Mouse (Mus musculus): ENCODE results near the gene Dhx40.
"Not testable (repeated sequence)": the region's sequence is repeated elsewhere in the genome, so short reads cannot be mapped to it uniquely, and the experiment has no call there.

Dhx40 gene

GRCm38 (mm10) chr11:86751010-86751409, 56.5 kb downstream of the Dhx40 start:
- DNase-seq (ENCODE audit: low spot score in 2 of 2), result no peak

- DNase-seq (ENCODE audit: low spot score in 2 of 2), result no peak
Observed at GRCm38 (mm10) chr11:86749776-86750423, 57.6 kb downstream of the Dhx40 start.

- no peak for DNase-seq (ENCODE audit: low spot score in 2 of 2)
Observed at GRCm38 (mm10) chr11:86745634-86746404, 61.7 kb downstream of the Dhx40 start.

- no peak for DNase-seq (ENCODE audit: low spot score in 2 of 2)
Observed at GRCm38 (mm10) chr11:86742605-86743004, 64.9 kb downstream of the Dhx40 start.

GRCm38 (mm10) chr11:86741505-86741904, 66.0 kb downstream of the Dhx40 start:
- DNase-seq (ENCODE audit: low spot score in 2 of 2), result no peak

GRCm38 (mm10) chr11:86739470-86739869, 68.1 kb downstream of the Dhx40 start:
- DNase-seq (ENCODE audit: low spot score in 2 of 2), result no peak

GRCm38 (mm10) chr11:86738956-86739355, 68.6 kb downstream of the Dhx40 start:
- no peak for DNase-seq (ENCODE audit: low spot score in 2 of 2)

GRCm38 (mm10) chr11:86738308-86738707, 69.2 kb downstream of the Dhx40 start:
- not testable (repeated sequence) for DNase-seq (ENCODE audit: low spot score in 2 of 2)

GRCm38 (mm10) chr11:86737301-86738000, 70.1 kb downstream of the Dhx40 start:
- peak in 1 of 2 experiments; percentile 43 for DNase-seq (ENCODE audit: low spot score in 2 of 2)

- DNase-seq (ENCODE audit: low spot score in 2 of 2), result no peak
Observed at GRCm38 (mm10) chr11:86734993-86735392, 72.6 kb downstream of the Dhx40 start.

- DNase-seq (ENCODE audit: low spot score in 2 of 2), result no peak
Observed at GRCm38 (mm10) chr11:86734241-86734939, 73.2 kb downstream of the Dhx40 start.

GRCm38 (mm10) chr11:86731443-86731842, 76.1 kb downstream of the Dhx40 start:
- no peak for DNase-seq (ENCODE audit: low spot score in 2 of 2)

GRCm38 (mm10) chr11:86725607-86726006, 81.9 kb downstream of the Dhx40 start:
- no peak for DNase-seq (ENCODE audit: low spot score in 2 of 2)

- no peak for DNase-seq (ENCODE audit: low spot score in 2 of 2)
Observed at GRCm38 (mm10) chr11:86724982-86725381, 82.6 kb downstream of the Dhx40 start.

GRCm38 (mm10) chr11:86724004-86724403, 83.5 kb downstream of the Dhx40 start:
- DNase-seq (ENCODE audit: low spot score in 2 of 2), result no peak

GRCm38 (mm10) chr11:86719390-86719789, 88.2 kb downstream of the Dhx40 start:
- no peak for DNase-seq (ENCODE audit: low spot score in 2 of 2)
